Mouse (Mus musculus): ENCODE measurements around the gene Gm45753. TPM values are rescaled to one million over a fixed set of nuclear protein-coding genes. Genes with fewer than 3 reads are reported as not detected.
A peak's percentile ranks its signal among the peaks of the same experiment; 100 is the strongest.

Gm45753 gene
- total RNA-seq, 1 experiment from 2014 or later = 6.5 TPM

DNA sequence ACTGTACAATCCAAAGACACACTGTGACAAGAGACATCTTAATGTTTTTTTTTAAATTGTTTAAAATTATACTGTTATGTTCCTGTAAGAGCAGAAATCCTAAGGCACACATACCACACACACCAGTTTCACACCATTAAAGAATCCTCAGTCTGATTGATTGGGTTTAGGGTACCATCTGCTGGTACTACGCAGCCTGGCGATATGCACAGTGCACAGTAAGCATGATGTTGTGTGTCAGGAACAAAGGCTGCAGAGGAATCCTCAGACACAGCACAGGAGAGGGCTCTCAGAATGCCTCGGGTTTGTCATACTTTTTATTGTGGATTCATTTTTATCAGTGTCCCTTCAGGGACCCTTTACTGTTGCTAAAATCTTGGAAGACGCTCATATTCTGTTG, 33.9 kb downstream of the Gm45753 start:
- no peak for DNase-seq

DNA sequence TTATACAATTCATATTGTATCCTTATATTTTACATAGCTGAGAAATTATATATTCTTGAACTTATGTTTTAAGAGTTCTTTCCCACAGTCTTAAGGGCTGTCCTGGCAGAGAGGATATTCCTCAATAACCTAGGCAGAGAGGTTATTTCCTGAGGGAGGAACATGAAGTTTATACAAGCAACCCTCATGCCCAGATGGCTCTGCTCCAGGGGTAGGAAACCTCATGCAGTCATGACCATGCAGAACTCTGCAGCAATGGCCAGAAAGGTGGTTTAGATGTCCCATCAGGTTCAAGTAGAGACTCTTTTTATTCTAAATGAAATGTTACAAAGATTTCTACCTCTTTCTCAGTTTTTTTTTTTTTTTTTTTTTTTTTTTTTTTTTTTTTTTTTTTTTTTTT, 39.2 kb downstream of the Gm45753 start:
- DNase-seq = peak; percentile 23

DNA sequence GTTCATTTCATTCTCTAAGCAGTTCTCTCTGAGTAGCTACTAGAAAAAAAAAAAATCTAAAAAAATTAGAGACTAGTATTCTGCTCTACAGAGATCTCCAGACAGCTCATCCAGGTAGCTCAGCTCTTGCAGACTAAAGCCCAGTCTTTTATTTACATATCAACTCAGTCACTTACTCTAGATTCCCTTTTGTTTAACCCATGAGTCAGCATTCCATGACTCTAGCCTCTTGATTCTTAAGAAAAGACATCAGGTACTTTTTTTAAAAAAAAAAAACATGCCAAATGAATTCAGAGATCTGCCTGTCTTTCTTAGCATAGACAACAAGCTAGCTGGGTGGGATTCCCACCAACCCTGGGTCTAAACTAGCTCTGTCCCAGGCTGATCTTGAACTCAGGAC, 39.8 kb downstream of the Gm45753 start:
- no peak for DNase-seq

DNA sequence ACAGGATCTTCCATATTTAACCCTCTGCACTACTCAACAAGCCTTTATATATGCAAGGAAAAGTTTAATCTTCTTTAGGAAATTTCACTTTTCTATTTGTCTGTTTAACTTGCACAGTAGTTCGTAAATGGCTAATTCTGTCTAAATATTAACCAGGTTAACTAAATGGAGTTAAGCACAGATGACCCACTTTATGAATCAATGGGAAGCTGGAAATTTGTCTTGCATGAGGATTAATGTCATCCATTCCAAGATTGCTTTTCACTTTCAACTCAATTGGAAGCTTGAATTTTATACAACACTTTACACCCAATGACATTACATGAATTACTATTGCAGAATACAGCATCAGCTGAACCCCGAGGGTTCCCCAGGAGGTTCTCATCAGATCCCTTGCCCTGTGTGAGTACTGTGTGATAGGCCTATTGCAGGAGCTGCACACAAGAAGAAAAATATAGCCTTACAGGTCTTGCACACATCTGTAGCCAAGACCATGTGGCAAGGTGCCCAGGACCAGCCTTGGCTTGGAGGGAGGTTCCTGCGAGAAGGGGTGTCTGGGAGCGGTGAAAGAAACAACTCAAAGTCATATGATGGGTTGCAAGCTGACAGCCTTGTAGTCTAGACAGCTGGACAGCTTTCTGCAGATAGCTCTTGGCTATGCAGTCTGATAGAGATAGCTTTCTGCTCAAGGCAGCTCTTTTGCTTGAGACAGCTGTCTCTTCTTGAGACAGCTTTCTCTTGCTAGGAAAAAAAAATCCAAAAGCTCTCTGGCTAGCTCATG, 40.5 kb downstream of the Gm45753 start:
- DNase-seq = peak; percentile 55

DNA sequence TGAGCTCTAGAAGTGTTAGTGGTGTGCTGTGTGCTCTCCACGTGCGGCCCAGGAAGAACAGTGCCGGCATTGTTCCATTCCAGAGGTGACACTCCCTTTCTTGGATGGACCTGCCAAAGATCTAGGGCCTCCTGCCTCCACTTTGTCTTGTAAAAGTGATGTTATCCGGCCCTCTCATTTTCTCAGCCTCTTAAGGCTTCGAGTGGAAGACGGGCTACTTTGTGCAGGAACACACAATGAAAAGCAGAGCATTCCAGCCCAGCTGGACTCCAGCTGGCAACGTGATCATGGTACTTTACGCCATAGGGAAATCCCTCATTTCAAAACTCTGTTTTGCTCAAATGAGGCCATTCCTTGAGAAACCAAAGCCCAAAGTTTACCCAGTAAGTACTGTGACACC, 41.3 kb downstream of the Gm45753 start:
- peak; percentile 11 for DNase-seq

DNA sequence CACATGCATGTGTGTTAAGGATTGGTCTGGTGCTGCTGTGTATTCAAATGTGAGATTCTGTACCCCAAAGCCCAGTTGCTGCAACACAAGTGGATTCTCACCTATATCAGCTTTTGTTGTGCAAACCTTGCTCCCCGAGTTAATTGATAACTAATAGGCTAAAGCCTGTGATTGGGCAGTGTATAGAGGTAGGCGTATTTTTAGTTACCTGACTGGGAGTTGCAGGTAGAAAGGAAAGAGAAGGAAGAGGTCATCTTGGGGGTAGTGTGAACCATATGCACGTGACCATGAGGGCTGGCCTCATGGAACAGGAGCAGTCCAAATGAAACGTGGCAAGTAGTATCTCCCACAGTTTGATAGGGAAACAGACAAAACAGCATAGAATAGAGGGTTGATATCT, 43.3 kb downstream of the Gm45753 start:
- no peak for DNase-seq

DNA sequence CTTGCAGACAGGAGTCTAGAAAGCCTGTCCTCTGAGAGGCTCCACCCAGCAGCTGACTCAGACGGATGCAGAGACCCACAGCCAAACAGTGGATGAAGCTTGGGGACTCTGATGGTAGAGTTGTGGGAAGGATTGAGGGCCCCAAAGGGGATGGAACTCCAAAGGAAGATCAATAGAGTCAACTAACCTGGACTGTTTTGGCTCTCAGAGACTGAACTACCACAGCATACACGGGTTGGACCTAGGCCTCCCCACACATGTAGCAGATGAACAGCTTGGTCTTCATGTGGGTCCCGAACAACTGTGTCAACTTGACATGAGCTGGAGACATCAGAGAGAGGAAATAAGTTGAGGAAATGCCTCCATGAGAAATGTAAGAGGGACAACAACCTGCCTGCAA, 45.4 kb downstream of the Gm45753 start:
- DNase-seq = no peak

DNA sequence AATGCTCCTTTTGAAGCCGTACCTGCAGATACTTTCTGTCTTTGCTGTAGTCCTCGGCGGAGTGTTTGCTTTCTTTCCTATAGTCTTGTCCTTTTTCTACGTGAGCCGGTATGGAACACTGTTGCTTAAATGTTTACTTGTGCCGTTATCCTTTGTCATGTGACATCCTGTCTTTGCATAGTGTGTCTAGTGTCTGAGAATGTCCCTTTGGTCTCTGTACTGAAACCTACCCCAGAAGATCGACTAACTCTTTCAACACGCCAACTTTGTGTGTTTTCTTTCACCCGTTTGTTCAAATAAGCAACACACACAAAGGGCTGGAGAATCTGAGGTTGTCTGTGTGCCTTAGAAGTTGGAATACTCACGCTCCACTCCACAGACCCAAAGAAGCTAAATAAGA, 46.3 kb downstream of the Gm45753 start, which contains the start of gene F11:
TSS of gene F11 (minus strand) at position 112 of the 400 bp plus-strand sequence.
- DNase-seq = no peak

DNA sequence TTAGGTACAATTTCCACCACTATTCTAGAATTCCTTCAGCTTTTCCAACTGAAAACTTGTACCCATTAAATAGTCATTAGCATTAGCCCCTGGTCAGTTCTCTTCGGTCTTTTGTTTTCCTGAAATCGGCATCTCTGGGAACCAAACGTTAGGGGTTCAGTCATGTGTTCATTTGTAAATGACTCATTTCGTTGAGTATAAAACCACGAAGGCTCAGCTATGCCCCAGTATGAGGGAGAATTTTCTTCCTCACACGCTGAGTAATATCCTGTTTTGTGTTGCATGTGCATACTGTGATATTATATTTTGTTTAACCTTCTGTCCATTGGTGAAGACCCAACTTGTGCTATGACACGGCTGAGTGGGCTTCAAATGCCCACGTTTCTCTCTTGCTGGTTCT, 49.8 kb downstream of the Gm45753 start:
- DNase-seq = no peak

DNA sequence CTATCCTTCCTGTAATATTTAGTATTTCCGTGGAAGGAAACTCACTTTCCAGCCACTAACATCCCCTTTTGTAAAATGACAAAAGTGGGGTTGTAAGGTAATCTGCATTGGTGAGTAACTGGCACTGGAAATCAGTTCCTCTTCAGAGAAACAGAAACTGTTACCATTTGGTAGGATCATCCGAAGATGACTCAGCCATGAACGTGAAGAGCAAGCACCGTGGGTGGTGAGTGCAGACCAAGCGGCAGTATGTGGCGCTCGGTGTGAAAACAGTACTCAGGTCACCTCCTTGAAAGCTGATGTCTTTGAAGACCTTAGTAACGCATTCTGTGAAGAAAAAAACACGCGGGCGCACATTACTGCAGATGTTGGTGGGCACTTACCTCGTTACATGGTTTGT, 53.2 kb downstream of the Gm45753 start:
- no peak for DNase-seq

DNA sequence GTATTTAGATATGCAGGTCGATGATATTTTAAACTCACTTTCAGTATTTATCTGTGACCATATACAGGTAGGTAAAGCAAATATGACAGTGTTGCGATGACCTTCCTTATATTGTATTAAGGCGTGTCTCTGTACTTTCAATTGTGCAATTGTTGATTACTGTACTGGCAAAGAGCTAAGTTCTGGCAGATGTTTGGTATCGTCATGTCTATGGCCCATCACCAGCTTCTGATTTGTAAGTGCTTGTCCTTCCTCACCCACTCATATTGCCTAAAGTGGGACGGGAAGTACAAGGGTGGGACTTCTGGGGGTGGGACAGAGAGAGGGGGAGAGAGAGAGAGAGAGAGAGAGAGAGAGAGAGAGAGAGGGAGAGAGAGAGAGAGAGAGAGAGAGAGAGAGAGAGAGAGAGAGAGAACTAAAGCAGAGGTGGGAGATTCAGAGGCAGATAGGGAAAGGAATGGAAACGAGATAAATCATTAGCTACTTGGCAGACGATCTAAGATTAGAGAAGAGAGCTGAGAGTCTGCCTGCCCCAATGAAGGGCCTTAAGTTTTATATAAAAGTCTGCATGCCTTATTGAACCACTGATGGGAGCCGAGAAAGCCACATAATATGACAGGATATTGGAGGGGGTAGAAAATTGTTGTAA, 53.9 kb downstream of the Gm45753 start:
- no peak for DNase-seq

DNA sequence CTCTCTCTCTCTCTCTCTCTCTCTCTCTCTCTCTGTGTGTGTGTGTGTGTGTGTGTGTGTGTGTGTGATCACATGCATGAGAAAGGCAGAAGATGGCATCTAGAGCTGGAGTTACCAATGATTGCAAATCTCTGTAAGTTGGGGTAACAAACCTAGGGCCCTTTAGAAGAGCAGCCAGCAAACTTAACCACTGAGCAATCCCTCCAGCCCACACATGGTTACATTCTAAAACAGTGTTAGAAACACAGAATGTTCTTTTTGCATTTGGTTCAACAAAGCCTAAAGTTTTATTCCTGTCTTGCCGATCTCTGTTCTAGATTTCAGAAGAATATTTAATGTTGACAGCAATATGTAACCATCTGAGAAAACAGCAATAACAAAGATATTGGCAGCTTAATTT, 54.7 kb downstream of the Gm45753 start:
- no peak for DNase-seq

DNA sequence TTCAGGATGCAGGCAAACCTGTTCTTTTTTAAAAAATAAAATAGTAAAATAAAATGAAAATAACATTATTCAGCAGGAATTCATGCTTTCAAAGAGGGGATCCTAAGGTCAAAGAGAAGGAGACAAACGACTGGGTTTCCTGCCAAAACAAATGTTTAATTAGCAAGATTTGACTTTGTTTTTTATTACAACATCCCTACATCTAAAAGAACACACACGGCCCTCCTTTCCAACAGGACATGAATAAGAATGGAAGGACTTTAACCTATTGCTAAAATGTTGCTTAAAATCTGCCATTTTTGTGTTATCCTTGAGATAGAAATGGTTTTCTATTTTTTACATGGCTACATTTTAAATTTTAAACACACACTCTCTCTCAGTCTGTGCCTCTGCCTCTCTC, 55.2 kb downstream of the Gm45753 start:
- DNase-seq = no peak

DNA sequence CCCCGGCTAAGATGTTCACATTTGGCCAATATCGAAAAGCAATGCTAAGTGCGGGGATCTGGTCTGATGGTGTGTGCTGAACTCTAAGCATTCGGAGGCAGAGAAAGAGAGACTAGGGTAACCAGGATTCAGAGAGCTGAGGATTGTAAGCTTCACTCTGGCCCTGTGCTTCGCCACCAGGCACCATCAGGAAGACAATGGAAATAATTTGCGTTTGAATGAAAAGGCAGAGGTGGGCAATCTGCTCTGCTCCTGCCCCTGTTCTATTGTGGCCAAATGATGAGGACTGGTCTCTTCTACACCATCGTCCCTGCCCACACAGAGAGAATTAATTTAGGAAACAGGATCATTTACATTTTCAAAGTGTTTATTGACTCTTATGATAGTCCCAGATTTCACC, 62.0 kb downstream of the Gm45753 start:
- no peak for DNase-seq

DNA sequence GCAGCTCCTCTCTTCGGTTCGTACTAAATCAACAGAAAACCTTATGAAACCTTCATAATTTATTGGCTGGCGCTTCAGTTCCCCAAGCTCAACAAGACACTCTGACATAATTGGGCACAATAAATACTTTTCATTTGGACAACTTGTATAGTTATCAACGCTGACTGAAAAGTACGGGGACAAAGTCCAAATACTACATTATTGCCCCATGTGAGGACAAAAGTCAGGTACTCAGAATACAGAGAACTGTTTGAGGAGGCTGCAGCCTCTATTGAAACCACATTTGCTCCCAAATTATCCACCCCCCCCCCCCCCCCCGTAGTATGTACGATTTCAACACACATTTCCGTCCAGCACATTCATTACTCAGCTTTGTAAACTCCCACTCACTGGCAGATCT, 68.9 kb downstream of the Gm45753 start:
- DNase-seq = no peak

DNA sequence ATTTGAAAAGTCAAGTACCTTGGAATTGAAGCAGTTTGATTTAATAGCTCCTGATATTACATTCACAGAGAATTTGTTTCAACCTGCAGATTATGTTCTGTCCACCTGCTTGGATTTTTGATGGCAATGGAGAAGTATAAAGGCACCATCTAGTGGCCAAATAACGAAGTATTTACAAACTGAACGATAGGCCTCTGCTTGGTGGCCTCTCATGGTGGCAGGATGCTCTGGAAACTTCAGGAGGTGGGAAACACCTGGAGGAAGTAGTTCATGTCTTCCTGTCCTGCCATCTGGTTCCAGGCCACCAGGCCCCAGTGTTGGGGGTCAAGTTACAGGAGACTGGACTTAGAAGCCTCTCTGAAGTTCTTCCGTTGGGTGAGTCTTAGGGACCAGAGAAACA, 70.0 kb downstream of the Gm45753 start:
- peak; percentile 16 for DNase-seq

DNA sequence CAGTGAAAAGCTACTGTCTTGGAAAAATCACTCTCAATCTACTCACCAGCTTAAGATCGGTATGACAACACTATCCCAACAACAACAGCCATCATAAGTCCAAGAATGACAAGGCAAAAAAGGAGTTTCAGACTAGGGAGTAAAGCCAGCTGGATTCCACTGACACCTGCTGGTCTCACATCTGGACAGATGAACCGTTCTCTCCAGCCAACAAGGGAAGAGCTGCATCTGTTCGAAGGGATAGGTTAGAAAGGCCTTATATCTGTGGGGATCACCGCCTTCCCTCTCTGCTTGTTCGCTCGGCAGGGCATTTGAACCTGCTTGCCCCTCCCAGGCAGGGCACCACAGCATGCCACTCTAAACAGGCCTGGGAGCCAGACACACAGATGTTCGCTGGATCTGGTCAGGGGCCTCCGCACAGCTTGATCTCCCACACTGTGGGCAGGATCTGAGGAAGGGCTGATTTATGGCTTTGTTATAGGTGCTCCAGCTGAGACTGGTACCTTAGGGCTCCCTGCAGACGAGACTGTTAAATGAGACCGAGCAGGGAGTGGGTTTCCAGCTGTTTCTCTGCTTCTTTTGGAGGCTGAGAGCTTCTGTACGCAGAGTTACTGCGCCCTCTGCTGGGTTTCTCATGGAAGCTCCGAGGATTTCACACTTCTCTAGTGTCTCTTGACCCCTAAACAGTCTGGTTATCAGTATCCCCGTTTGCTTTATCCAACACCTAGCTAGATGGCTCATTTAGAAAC, 71.9 kb downstream of the Gm45753 start:
- DNase-seq = peak; percentile 65

DNA sequence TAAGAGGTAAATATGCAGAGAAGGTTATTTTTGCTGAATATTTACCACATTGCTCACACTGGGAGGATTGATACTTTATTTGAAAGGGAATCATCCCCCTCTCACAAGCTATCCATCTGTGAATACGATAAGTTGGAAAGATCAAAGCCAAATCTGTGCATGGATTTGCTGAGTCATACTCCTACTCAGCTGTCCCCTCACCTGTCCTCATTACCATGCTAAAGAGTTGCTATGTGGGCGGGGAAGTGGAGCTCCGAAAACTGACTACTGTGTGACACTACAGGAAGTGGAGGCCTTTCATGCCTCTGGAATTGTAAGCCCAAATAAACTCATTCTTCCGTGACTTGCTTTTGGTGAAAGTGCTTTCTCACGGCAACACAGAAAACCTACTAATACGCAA, 73.0 kb downstream of the Gm45753 start:
- no peak for DNase-seq

DNA sequence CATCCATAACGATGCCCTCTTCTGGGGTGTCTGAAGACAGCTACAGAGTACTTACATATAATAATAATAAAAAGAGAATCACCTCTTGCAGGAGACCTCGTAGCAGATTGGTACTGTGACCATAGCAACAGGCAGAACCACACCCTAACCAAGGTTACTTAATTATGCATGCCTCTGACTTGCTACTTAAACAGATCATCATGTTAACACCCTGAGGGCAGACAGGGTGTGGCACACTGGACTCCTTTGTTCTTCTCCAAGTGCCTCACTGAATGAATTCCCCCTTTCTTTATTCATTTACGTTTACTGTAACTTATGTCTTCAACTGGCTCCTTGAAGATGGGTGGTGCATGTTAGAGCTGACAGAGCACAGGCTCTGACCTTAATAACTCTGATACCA, 75.0 kb downstream of the Gm45753 start:
- no peak for DNase-seq
